Mouse (Mus musculus) forebrain, embryonic 11.5 days (tissue): ENCODE measurements around the gene Vav2. TPM values are rescaled to one million over a fixed set of nuclear protein-coding genes. Genes with fewer than 3 reads are reported as not detected.
A peak's percentile ranks its signal among the peaks of the same experiment; 100 is the strongest.

Source experiments
- ATAC-seq: fragments of 200-750 bp; cut with Nextera tagmentation; replicated peaks from 2 replicates; pipeline ENCODE4 v1.8.0; 2017; ENCODE audit warnings: moderate TSS enrichment; ENCODE audit not compliant: low FRiP score
- DNase-seq: peaks from one replicate; pipeline ENCODE4 v3.0.0-alpha.2; 2017; ENCODE audit warnings: low spot score
- H3K27ac ChIP-seq: fragments of 300-500 bp; sonication (generic); 2 replicates; pipeline ENCODE4 v1.5.1; 2014; ENCODE audit warnings: low read depth, low read length
- H3K27me3 ChIP-seq: fragments of 300-500 bp; sonication (generic); 2 replicates; pipeline ENCODE4 v1.6.1; 2014; ENCODE audit warnings: mild to moderate bottlenecking, low read length, mixed read lengths; ENCODE audit not compliant: control insufficient read depth, insufficient read depth
- H3K36me3 ChIP-seq: fragments of 300-500 bp; sonication (generic); 2 replicates; pipeline ENCODE4 v1.6.1; 2014; ENCODE audit warnings: mild to moderate bottlenecking, low read length, moderate library complexity, mixed read lengths; ENCODE audit not compliant: control insufficient read depth, insufficient read depth
- H3K4me1 ChIP-seq: fragments of 300-500 bp; sonication (generic); replicated peaks from 2 replicates; pipeline ENCODE4 v1.6.1; 2014; ENCODE audit warnings: low read length, mixed read lengths; ENCODE audit not compliant: control insufficient read depth, insufficient read depth
- H3K4me2 ChIP-seq: fragments of 300-500 bp; sonication (generic); 2 replicates; pipeline ENCODE4 v1.6.1; 2014; ENCODE audit warnings: low read depth, mild to moderate bottlenecking, low read length, moderate library complexity, mixed read lengths; ENCODE audit not compliant: severe bottlenecking
- H3K4me3 ChIP-seq: fragments of 300-500 bp; sonication (generic); 2 replicates; pipeline ENCODE4 v1.5.1; 2014; ENCODE audit warnings: low read depth, low read length
- H3K9ac ChIP-seq: fragments of 300-500 bp; sonication (generic); 2 replicates; pipeline ENCODE4 v1.6.1; 2014; ENCODE audit warnings: low read length
- H3K9me3 ChIP-seq: fragments of 300-500 bp; sonication (generic); 2 replicates; pipeline ENCODE4 v1.6.1; 2016; ENCODE audit warnings: low read length, mixed read lengths; ENCODE audit not compliant: control insufficient read depth
- WGBS: fragments of 180-500 bp; shearing (Covaris S2); extraction: QIAGEN DNeasy Blood & Tissue Kit; methylation state at CpG from one replicate; pipeline ENCODE4 v1.1.7; 2014; 5-methylcytosine and 5-hydroxymethylcytosine counted together
- polyA plus RNA-seq: library from polyadenylated mRNA; unstranded; fragments of >200 nt; fragmentation: Nextera tagmentation; extraction: Ambion mirVana; gene quantifications from 2 replicates; pipeline ENCODE4 v1.2.1, GENCODE M21; 2014

Vav2 gene
- polyA plus RNA-seq, 1 experiment from 2014 or later, result 12.7 TPM

- ATAC-seq (no peak), DNase-seq (no peak)
- Histone ChIP-seq H3K4me3 (no peak overlapping the region), H3K9me3 (no peaks in the 10 kb centered on the region), H3K9ac (no peak overlapping the region), H3K36me3 (no peaks in the 10 kb centered on the region), H3K27me3 (no peaks in the 10 kb centered on the region), H3K27ac (no peak overlapping the region), H3K4me2 (no peak overlapping the region), H3K4me1 (peaks cover 7% of the 10 kb centered on the region)
- WGBS, result 89% methylated on average over 7 of the region's 7 CpGs
These were observed 3.8 kb upstream of the Vav2 start for GRCm38 (mm10) chr2:27430621-27431020.

- Histone ChIP-seq H3K27ac (no peak overlapping the region), H3K36me3 (no peaks in the 10 kb centered on the region), H3K9me3 (no peaks in the 10 kb centered on the region), H3K4me2 (no peak overlapping the region), H3K4me3 (no peak overlapping the region), H3K4me1 (peaks cover 13% of the 10 kb centered on the region), H3K27me3 (no peaks in the 10 kb centered on the region), H3K9ac (no peak overlapping the region)
- ATAC-seq (no peak), DNase-seq (peak; percentile 91)
- WGBS, result 0% methylated on average over 4 of the region's 4 CpGs
These were observed 1.2 kb upstream of the Vav2 start for GRCm38 (mm10) chr2:27428071-27428470.

- peak; percentile 61 for ATAC-seq
- H3K4me2 ChIP-seq, result peak overlapping the region; percentile 99
- H3K4me3 ChIP-seq, result peak overlapping the region; percentile 70
- H3K9ac ChIP-seq, result peak overlapping the region; percentile 95
- no peaks in the 10 kb centered on the region for H3K27me3 ChIP-seq
- H3K4me1 ChIP-seq, result peaks cover 15% of the 10 kb centered on the region
- no peak for DNase-seq
- peak overlapping the region; percentile 88 for H3K27ac ChIP-seq
- under 1% methylated on average over 49 of the region's 64 CpGs for WGBS
- no peaks in the 10 kb centered on the region for H3K9me3 ChIP-seq
- H3K36me3 ChIP-seq, result no peaks in the 10 kb centered on the region
These were observed 403 bp downstream of the Vav2 start for GRCm38 (mm10) chr2:27426406-27426854.

- Histone ChIP-seq H3K36me3 (no peaks in the 10 kb centered on the region), H3K4me1 (peaks cover 15% of the 10 kb centered on the region), H3K4me2 (peak overlapping the region; percentile 99), H3K27me3 (no peaks in the 10 kb centered on the region), H3K9me3 (no peaks in the 10 kb centered on the region), H3K27ac (peak overlapping the region; percentile 88), H3K9ac (peak overlapping the region; percentile 95), H3K4me3 (peak overlapping the region; percentile 70)
- ATAC-seq (peak; percentile 21; the same call in 1 of the 2 replicates), DNase-seq (peak; percentile 73)
- WGBS, result under 1% methylated on average over 52 of the region's 60 CpGs
These were observed 955 bp downstream of the Vav2 start for GRCm38 (mm10) chr2:27425751-27426405.

- peaks cover 15% of the 10 kb centered on the region for H3K4me1 ChIP-seq
- no peak for ATAC-seq
These were observed 1.6 kb downstream of the Vav2 start for GRCm38 (mm10) chr2:27425161-27425611.

GRCm38 (mm10) chr2:27423596-27423995, 3.2 kb downstream of the Vav2 start:
- H3K36me3 ChIP-seq, result no peaks in the 10 kb centered on the region
- H3K4me2 ChIP-seq, result no peak overlapping the region
- DNase-seq (peak; percentile 48), ATAC-seq (no peak)
- no peak overlapping the region for H3K27ac ChIP-seq
- 88% methylated on average over 7 of the region's 7 CpGs for WGBS
- peaks cover 18% of the 10 kb centered on the region for H3K4me1 ChIP-seq
- no peaks in the 10 kb centered on the region for H3K9me3 ChIP-seq
- H3K27me3 ChIP-seq, result no peaks in the 10 kb centered on the region
- H3K4me3 ChIP-seq, result no peak overlapping the region
- 0 out of 2 replicates have a peak overlapping the region, but pooled peaks have one; percentile 4 for H3K9ac ChIP-seq

More at GRCm38 (mm10) chr2:27425161-27425611, 1.6 kb downstream of the Vav2 start:
- peak; percentile 70 for DNase-seq
- H3K36me3 ChIP-seq, result no peaks in the 10 kb centered on the region
- no peaks in the 10 kb centered on the region for H3K27me3 ChIP-seq
- H3K9me3 ChIP-seq, result no peaks in the 10 kb centered on the region
- H3K9ac ChIP-seq, result peak overlapping the region; percentile 95
- no peak overlapping the region for H3K27ac ChIP-seq
- H3K4me2 ChIP-seq, result peak overlapping the region; percentile 99
- WGBS, result under 1% methylated on average over 20 of the region's 20 CpGs
- H3K4me3 ChIP-seq, result peak overlapping the region; percentile 70

GRCm38 (mm10) chr2:27421293-27422068, 5.4 kb downstream of the Vav2 start:
- no peaks in the 10 kb centered on the region for H3K36me3 ChIP-seq
- no peak overlapping the region for H3K4me3 ChIP-seq
- ATAC-seq (no peak), DNase-seq (no peak)
- 77% methylated on average over 20 of the region's 20 CpGs for WGBS
- H3K9ac ChIP-seq, result no peak overlapping the region
- no peak overlapping the region for H3K27ac ChIP-seq
- no peaks in the 10 kb centered on the region for H3K27me3 ChIP-seq
- H3K9me3 ChIP-seq, result no peaks in the 10 kb centered on the region
- H3K4me2 ChIP-seq, result no peak overlapping the region
- peaks cover 13% of the 10 kb centered on the region; the same call in 1 of the 2 replicates for H3K4me1 ChIP-seq

GRCm38 (mm10) chr2:27418577-27419070, 8.2 kb downstream of the Vav2 start:
- no peak overlapping the region for H3K4me2 ChIP-seq
- ATAC-seq, result no peak
- DNase-seq, result no peak
- H3K27me3 ChIP-seq, result no peaks in the 10 kb centered on the region
- H3K9ac ChIP-seq, result no peak overlapping the region
- H3K4me3 ChIP-seq, result no peak overlapping the region
- no peak overlapping the region for H3K27ac ChIP-seq
- 67% methylated on average over 6 of the region's 6 CpGs for WGBS
- H3K4me1 ChIP-seq, result peaks cover 34% of the 10 kb centered on the region
- no peaks in the 10 kb centered on the region for H3K36me3 ChIP-seq
- no peaks in the 10 kb centered on the region for H3K9me3 ChIP-seq
